Mouse (Mus musculus) heart, postnatal 36 days (tissue): ENCODE measurements around the gene Zfp36. TPM values are rescaled to one million over a fixed set of nuclear protein-coding genes. Genes with fewer than 3 reads are reported as not detected.
A peak's percentile ranks its signal among the peaks of the same experiment; 100 is the strongest.

Experiments
- DNase-seq, 2 experiments: peaks; one replicate each; pipeline ENCODE4 v3.0.0; 2021 to 2022
- intact Hi-C: fragments of 180-260 bp; cut with DNase I; formaldehyde crosslinking; loops from one replicate; pipeline ENCODE4 v1.15.1; 2025
- total RNA-seq, 2 experiments: library from RNA; stranded (reverse); gene quantifications; 2 replicates each; pipeline ENCODE4 v1.2.3; 2021

Zfp36 gene
- total RNA-seq, 2 experiments from 2014 or later, result 14.7 to 29.0 TPM

DNA sequence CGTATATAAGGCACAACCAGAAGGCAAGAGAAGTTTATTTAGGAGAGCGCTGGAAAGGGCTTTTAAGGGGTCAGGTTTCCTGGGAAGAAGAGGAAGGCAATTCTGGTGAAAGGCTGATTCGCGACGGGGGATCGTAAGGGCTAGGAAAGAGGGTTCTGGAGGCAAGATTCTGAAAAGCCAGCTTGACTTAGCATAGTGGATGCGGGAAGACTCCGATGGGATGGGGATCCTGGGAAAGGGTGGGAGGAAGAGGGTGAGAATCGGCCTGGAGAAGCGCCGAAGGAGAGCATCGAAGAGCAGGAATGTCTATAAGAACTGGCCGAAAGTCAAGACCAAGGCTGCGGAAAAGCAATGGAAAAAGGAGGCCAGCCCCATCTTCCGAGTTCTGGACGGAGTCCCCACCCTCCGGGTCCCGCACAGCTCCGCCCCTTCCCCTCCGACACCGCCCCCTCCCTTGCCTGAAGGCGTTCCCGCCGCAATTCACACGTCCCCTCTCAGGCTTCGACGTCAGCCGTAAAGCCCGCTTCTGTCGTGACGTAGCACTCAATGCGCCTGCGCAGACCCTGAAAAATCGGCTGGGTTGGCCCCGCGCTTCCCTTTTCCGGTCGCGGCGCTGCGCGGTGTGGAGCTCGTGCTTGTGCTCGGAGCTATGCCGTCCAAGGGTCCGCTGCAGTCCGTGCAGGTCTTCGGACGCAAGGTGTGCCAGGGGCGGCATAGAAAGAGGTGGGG, 29.7 kb downstream of the Zfp36 start, which contains the start of gene Rps16:
TSS of gene Rps16 (plus strand) at position 498 of the 729 bp plus-strand sequence.
- DNase-seq, result peak; percentile 99
- intact Hi-C loops, result loop anchor here (2.0 kb wide), 1 partner anchor 20 kb away; no protein-coding TSS in a partner anchor

DNA sequence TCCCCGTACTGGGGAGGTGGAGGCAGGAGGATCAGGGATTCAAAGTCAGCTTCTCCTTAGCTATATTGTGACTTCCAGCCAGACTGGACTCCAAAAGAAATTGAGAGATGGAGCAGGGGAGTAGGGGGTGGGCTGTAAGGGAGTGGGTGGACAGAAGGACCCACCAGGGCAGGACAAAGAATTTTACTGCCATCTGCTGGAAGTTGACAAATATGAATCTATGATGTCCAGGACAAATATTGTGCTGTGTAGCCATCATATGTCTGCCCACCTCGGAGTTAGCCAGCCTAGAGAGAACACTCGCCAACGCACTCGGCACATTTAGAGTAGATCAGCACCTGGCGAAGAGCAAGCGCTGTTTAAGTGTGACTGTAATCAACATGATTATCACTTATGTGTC, 31.5 kb downstream of the Zfp36 start:
- intact Hi-C loops, result no loop called here
- DNase-seq, result no peak

DNA sequence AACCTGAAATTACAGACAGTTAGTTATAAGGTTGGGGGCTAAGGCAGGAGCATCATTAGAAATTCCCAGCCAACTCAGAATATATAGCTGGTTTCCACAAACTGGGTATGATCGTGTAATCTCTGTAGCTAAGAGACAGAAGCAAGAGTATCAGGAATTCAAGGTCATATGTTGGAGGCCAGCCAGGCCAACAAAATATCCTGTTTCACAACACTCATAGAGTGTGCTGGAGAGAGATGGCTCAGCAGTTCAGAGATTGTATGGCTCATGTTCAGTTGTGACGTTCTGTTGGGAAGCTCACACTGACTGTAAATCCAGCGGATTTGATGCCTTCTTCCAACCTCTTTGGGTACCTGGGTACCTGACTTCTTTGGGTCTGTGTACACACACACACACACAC, 32.3 kb downstream of the Zfp36 start:
- no peak for DNase-seq
- intact Hi-C loops, result no loop called here

DNA sequence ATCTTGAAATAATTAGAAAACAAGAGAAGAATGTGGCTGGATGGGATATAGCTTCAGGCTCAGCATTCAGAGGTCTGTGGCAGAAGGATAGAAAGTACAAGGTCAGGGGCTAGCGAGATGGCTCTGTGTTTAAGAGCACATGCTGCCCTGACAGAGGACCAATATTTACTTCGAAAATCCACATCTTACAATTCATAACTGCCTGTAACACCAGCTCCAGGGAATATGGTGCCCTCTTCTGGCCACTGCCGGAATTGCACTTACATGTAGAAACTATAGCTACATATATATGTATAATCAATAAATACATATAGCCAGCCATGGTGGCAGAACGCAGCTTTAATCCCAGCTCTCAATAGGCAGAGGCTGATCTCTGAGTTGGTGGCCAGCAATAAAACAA, 35.4 kb downstream of the Zfp36 start:
- intact Hi-C loops, result no loop called here
- DNase-seq, result peak; percentile 64 to 79

DNA sequence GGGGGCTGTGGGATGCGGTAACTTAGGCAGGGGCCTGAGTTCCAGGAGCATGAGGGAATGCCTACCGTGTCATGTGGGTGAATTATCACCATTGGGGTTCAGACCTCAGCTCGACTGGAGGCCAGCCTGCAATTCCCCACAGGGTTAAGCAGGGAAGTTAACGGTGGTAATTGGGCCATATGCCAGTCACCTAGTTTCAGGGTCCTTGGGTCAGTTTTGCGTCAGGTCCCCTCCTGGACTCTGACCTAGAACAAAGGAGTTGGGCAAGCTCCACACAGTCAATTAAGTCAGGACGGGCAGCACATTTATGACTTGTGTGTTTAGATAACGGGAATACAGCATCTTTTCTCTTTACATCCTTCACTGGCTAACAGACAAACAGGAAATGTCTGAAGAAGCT, 38.7 kb downstream of the Zfp36 start:
- intact Hi-C loops, result no loop called here
- no peak for DNase-seq

DNA sequence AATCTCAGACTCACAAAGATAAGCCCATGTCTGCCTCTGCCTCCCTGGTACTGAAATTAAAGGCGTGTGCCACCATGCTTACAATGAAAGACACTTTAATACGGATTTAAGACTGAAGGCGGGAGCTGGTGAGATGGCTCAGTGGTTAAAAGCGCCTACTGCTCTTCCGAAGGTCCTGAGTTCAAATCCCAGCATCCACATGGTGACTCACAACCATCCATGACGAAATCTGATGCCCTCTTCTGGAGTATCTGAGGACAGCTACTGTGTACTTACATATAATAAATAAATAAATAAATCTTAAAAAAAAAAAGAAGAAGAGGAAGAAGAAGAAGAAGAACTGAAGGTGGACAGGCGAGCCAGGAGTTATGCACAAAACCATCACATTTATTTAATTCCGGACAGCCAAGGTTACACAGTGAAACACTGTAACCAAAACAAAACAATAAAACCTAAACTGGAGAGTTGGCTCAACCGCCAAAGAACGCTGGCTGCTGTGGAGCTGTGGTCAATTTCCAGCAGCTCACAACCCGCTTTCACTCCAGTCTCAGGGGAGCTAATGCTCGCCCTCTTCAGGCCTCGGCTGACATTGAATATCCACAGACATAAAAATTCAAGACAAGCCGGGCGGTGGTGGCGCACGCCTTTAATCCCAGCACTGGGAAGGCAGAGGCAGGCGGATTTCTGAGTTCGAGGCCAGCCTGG, 40.7 kb downstream of the Zfp36 start:
- peak; percentile 61 to 67 for DNase-seq
- intact Hi-C loops, result loop anchor here (5.0 kb wide), 1 partner anchor 62 kb away; the partner anchor contains the start of gene Eid2b

DNA sequence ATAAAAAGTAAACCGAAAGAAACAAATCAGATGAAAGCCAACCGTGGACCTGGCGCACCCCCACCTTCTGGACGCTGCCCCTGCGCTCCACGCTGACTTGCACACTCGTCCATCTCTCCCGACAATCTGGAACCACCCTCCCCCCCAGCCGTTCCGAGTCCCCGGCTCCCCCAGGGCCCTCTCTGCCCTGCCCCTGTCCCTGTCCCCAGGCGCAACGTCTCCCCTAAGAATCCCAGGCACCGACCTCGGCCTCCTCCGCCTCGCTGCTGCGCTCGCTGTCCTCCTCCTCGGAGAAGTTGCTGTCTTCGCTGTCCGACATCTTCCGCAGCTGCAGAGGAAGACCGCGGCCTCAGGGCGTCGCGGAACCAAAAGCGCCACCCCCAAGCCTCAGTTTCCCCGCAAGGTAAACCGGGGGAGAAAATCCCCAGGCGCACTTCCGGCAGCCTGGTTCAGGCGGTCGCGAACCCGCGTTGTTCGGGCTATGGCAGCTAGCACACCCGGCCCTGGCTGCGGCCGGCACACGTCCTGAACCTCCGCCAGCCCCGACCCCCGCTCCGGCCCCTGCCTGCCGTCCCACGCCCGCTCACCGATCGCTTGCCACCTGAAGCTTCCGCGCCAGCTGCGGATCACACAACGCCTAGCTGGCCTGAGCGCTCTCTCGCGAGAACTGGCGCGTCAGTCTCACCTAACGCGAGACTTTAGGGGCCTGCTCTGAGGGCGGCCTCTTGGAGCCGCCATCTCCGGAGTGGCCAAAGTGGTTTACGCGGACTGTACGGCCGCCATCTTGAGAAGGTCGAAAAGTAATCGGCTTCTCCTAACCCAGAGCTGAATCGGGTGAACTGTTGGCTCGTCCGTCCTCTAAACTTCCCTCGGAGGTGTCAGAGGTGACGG, 41.7 kb downstream of the Zfp36 start, which contains the start of gene Supt5:
TSS of gene Supt5 (minus strand) at position 639 of the 891 bp plus-strand sequence.
- DNase-seq, result peak; percentile 96 to 97
- intact Hi-C loops, result loop anchor here (5.0 kb wide), 1 partner anchor 61 kb away; the partner anchor contains the start of gene Eid2b

DNA sequence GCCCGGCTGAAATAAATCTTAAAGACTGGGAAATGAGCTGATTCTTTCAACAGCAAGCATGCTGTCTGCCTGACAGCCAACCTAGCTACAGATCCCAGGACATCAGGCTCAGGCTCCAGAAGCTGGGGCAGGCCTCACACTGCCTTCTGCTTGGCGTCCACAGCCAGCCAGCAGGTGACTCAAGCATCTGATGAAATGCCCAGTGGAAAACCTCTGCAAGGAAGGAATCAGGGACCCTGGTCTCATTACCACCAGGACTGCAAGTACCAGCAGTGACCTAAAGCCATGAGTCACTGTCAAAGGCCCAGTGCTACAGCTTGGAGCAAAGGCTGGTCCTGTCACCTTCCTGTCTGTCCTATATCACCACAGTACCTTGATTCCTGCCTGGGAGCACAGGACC, 44.6 kb downstream of the Zfp36 start:
- no peak for DNase-seq
- intact Hi-C loops, result loop anchor here (5.0 kb wide), 1 partner anchor 58 kb away; the partner anchor contains the start of gene Eid2b

DNA sequence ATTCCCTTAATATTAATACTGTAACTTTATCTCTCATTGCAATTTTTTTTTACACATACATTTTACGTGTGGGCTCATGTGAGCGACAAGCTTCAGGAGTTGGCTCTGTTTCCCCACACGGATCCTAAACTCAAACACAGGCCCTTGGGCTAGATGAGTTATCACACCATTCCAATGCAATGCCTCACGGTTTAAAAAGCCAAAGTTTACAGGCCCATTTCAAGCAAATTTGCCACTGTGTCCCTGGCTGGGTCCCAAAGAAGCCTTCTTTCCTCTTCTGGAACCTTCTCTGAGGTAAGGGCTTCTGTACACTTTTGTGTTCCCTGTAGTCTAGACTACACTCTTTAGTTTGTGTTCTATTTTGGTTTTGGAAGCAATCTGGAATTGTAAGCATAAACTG, 45.5 kb downstream of the Zfp36 start:
- DNase-seq, result no peak

DNA sequence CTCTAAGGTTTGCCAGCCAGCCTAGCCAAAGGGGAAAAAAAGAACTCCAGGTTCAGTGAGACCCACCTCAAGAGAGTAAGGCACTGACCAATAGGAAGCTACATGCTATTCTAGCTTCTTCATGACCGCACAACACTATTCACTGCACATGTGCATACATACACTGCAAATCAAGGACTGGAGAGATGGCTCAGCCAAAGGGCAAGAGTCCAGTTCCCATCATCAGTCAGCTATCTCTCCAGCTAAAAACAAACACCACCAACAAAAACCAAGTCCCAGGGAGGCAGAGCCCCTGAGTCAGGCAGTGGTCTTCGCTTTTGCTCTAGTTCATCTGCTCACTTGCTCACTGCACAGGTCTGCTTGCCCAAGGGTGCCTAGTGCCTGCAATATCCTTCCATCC, 51.8 kb downstream of the Zfp36 start:
- no peak for DNase-seq
- intact Hi-C loops, result no loop called here

More for the DNA sequence above, 45.5 kb downstream of the Zfp36 start:
- intact Hi-C loops, result no loop called here

Other genes with a start within 250 kb of the Zfp36 start
- 10 to 100 TPM; 32.0 to 33.5 TPM for gene Fbl, start 210.5 kb downstream of the Zfp36 start, total RNA-seq
- gene Dyrk1b, start 200.8 kb downstream of the Zfp36 start, total RNA-seq, result 10 to 100 TPM; 31.2 to 34.2 TPM
- gene Eid2, start 112.4 kb downstream of the Zfp36 start, total RNA-seq, result 10 to 100 TPM; 11.7 to 12.0 TPM
- gene Eid2b, start 102.5 kb downstream of the Zfp36 start, total RNA-seq, result 10 to 100 TPM; 12.6 to 13.5 TPM
- not detected for gene Selenov, start 89.1 kb downstream of the Zfp36 start, total RNA-seq
- not detected for gene Dll3, start 78.0 kb downstream of the Zfp36 start, total RNA-seq
- 10 to 100 TPM; 58.9 to 66.3 TPM for gene Timm50, start 68.2 kb downstream of the Zfp36 start, total RNA-seq
- gene Supt5, start 41.5 kb downstream of the Zfp36 start, total RNA-seq, result 10 to 100 TPM; 56.8 to 62.8 TPM
- 100 to 1,000 TPM; 494 to 516 TPM for gene Rps16, start 29.6 kb downstream of the Zfp36 start, total RNA-seq
- 10 to 100 TPM; 15.1 to 15.8 TPM for gene Plekhg2, start 7.7 kb downstream of the Zfp36 start, total RNA-seq
- 10 to 100 TPM; 18.2 to 20.1 TPM for gene Med29, start 12.5 kb upstream of the Zfp36 start, total RNA-seq
- 10 to 100 TPM; 38.8 to 48.0 TPM for gene Paf1, start 12.7 kb upstream of the Zfp36 start, total RNA-seq
- gene Gmfg, start 57.2 kb upstream of the Zfp36 start, total RNA-seq, result 1 to 10 TPM; 4.6 to 7.2 TPM
- under 1 TPM; 0.38 to 0.86 TPM for gene Lrfn1, start 71.7 kb upstream of the Zfp36 start, total RNA-seq
- gene Ifnl2, start 130.2 kb upstream of the Zfp36 start, total RNA-seq, result not detected
- gene Ifnl3, start 142.6 kb upstream of the Zfp36 start, total RNA-seq, result not detected
- not detected for gene Sycn, start 160.6 kb upstream of the Zfp36 start, total RNA-seq
- not detected for gene Nccrp1, start 167.0 kb upstream of the Zfp36 start, total RNA-seq
- 10 to 100 TPM; 20.5 to 24.5 TPM for gene Samd4b, start 217.9 kb upstream of the Zfp36 start, total RNA-seq
- 1 to 10 TPM; 7.3 to 7.4 TPM for gene Pak4, start 217.9 kb upstream of the Zfp36 start, total RNA-seq